Mouse (Mus musculus): Measurements from ENCODE around the gene Dolpp1. TPM values are rescaled to one million over a fixed set of nuclear protein-coding genes. Genes with fewer than 3 reads are reported as not detected.

Dolpp1 gene
- total and polyA plus RNA-seq, 3 experiments = 17.9 to 22.3 (median 19.2) TPM

GRCm38 (mm10) chr2:30413038-30413973 lies 21.3 kb downstream of the Dolpp1 start:
- Histone ChIP-seq H3K4me3 (replicated peaks in 1 of 3; ENCODE audit: low read depth in 2 of 3, low read length in 2 of 3, poor library complexity in 1 of 3) (no peak overlapping the region), H3K27me3 (replicated peaks) (peaks cover 15% of the 10 kb centered on the region), H3K9me3 (replicated peaks; ENCODE audit: low read length) (no peaks in the 10 kb centered on the region), H3K9ac (ENCODE audit: insufficient read depth, low read depth) (no peak overlapping the region), H3K27ac (ENCODE audit: insufficient read depth, low read depth) (no peak overlapping the region), H3K36me3 (replicated peaks in 1 of 2; ENCODE audit: control insufficient read depth in 1 of 2, insufficient read depth in 1 of 2, low read length in 1 of 2) (peaks cover 0 to 7% of the 10 kb centered on the region in 2 experiments), H3K79me2 (replicated peaks; ENCODE audit: control insufficient read depth, extremely low read depth, insufficient read depth, poor library complexity, severe bottlenecking) (peaks cover 16% of the 10 kb centered on the region), H3K4me1 (ENCODE audit: control insufficient read depth in 1 of 2, insufficient read depth in 2 of 2) (peaks cover 4 to 24% of the 10 kb centered on the region in 2 experiments), H3K4me2 (ENCODE audit: insufficient read depth, low read depth, poor library complexity, severe bottlenecking) (no peak overlapping the region)
- dilution Hi-C loops (cut with MboI; ENCODE audit: extremely low pct_ligation_motif_present, extremely low pct_unique_long_range_greater_than_20kb, low sequenced_read_pairs) (no loop called here), in situ Hi-C loops (cut with MboI; ENCODE audit: low pct_ligation_motif_present, low pct_unique_long_range_greater_than_20kb, low sequenced_read_pairs) (no loop called here)
- no peak for DNase-seq (ENCODE audit: extremely low read depth)
- no peak for TF ChIP-seq ZKSCAN1 (IDR thresholded peaks at IDR 0.05; ENCODE audit: borderline replicate concordance, low read depth, low read length)
- TF ChIP-seq TCF12 (IDR thresholded peaks at IDR 0.05; ENCODE audit: low read depth, low read length) = no peak
- TF ChIP-seq UBTF (IDR thresholded peaks at IDR 0.05; ENCODE audit: low read depth, low read length) = no peak
- TF ChIP-seq GABPA (IDR thresholded peaks at IDR 0.05; ENCODE audit: insufficient replicate concordance, low read depth, low read length) = no peak
- TF ChIP-seq MAFK (IDR thresholded peaks at IDR 0.05; ENCODE audit: insufficient replicate concordance, low read length) = no peak
- TF ChIP-seq BHLHE40 (IDR thresholded peaks at IDR 0.05; ENCODE audit: low read depth, low read length) = no peak
- no peak for TF ChIP-seq KAT2A (IDR thresholded peaks at IDR 0.05; ENCODE audit: insufficient replicate concordance, low read length)
- TF ChIP-seq IRF4 (IDR thresholded peaks at IDR 0.05; ENCODE audit: low read depth, low read length) = no peak
- TF ChIP-seq JUN (IDR thresholded peaks at IDR 0.05; ENCODE audit: insufficient read depth, low read depth, low read length) = no peak
- no peak for TF ChIP-seq CTCF (conservative IDR thresholded peaks at IDR 0.05 in 1 of 2, IDR thresholded peaks at IDR 0.05 in 1 of 2; ENCODE audit: low read depth in 2 of 2, low read length in 2 of 2)
- TF ChIP-seq E2F4 (IDR thresholded peaks at IDR 0.05; ENCODE audit: insufficient replicate concordance, low read depth, low read length) = no peak
- no peak for TF ChIP-seq PAX5 (IDR thresholded peaks at IDR 0.05; ENCODE audit: low read length)
- no peak for TF ChIP-seq ETS1 (conservative IDR thresholded peaks at IDR 0.05; ENCODE audit: low read depth, low read length)

- Histone ChIP-seq H3K36me3 (replicated peaks in 1 of 2; ENCODE audit: control insufficient read depth in 1 of 2, insufficient read depth in 1 of 2, low read length in 1 of 2) (peaks cover 0 to 14% of the 10 kb centered on the region in 2 experiments), H3K9ac (ENCODE audit: insufficient read depth, low read depth) (no peak overlapping the region), H3K27me3 (replicated peaks) (peaks cover 15% of the 10 kb centered on the region), H3K4me2 (ENCODE audit: insufficient read depth, low read depth, poor library complexity, severe bottlenecking) (no peak overlapping the region), H3K4me3 (replicated peaks in 1 of 3; ENCODE audit: low read depth in 2 of 3, low read length in 2 of 3, poor library complexity in 1 of 3) (no peak overlapping the region), H3K9me3 (replicated peaks; ENCODE audit: low read length) (no peaks in the 10 kb centered on the region), H3K4me1 (ENCODE audit: control insufficient read depth in 1 of 2, insufficient read depth in 2 of 2) (peaks cover 2 to 24% of the 10 kb centered on the region in 2 experiments; a peak in 3 of 4 replicates), H3K79me2 (replicated peaks; ENCODE audit: control insufficient read depth, extremely low read depth, insufficient read depth, poor library complexity, severe bottlenecking) (peaks cover 24% of the 10 kb centered on the region), H3K27ac (ENCODE audit: insufficient read depth, low read depth) (no peak overlapping the region)
- no peak for DNase-seq (ENCODE audit: extremely low read depth)
- in situ Hi-C loops (cut with MboI; ENCODE audit: low pct_ligation_motif_present, low pct_unique_long_range_greater_than_20kb, low sequenced_read_pairs) (no loop called here), dilution Hi-C loops (cut with MboI; ENCODE audit: extremely low pct_ligation_motif_present, extremely low pct_unique_long_range_greater_than_20kb, low sequenced_read_pairs) (no loop called here)
- no peak for TF ChIP-seq ZNF384 (IDR thresholded peaks at IDR 0.05; ENCODE audit: low read depth, low read length)
- TF ChIP-seq MXI1 (IDR thresholded peaks at IDR 0.05; ENCODE audit: low read depth, low read length) = no peak
- TF ChIP-seq USF1 (IDR thresholded peaks at IDR 0.05; ENCODE audit: low read depth, low read length) = no peak
- no peak for TF ChIP-seq MAZ (IDR thresholded peaks at IDR 0.05; ENCODE audit: low read depth, low read length)
- no peak for TF ChIP-seq CHD2 (IDR thresholded peaks at IDR 0.05; ENCODE audit: low read length)
- TF ChIP-seq POLR2AphosphoS2 (IDR thresholded peaks at IDR 0.05; ENCODE audit: low read depth, low read length) = no peak
- TF ChIP-seq ELF1 (IDR thresholded peaks at IDR 0.05; ENCODE audit: low read depth, low read length) = no peak
- no peak for TF ChIP-seq UBTF (IDR thresholded peaks at IDR 0.05; ENCODE audit: low read depth, low read length)
- TF ChIP-seq RAD21 (IDR thresholded peaks at IDR 0.05; ENCODE audit: low read depth, low read length) = no peak
- no peak for TF ChIP-seq CTCF (conservative IDR thresholded peaks at IDR 0.05 in 1 of 2, IDR thresholded peaks at IDR 0.05 in 1 of 2; ENCODE audit: low read depth in 2 of 2, low read length in 2 of 2)
- no peak for TF ChIP-seq NELFE (IDR thresholded peaks at IDR 0.05; ENCODE audit: low read depth, low read length)
- TF ChIP-seq JUND (conservative IDR thresholded peaks at IDR 0.05; ENCODE audit: low read depth, low read length) = no peak
- TF ChIP-seq ETS1 (conservative IDR thresholded peaks at IDR 0.05; ENCODE audit: low read depth, low read length) = no peak
- TF ChIP-seq EP300 (IDR thresholded peaks at IDR 0.05; ENCODE audit: low read length) = no peak
- TF ChIP-seq MAX (IDR thresholded peaks at IDR 0.05; ENCODE audit: low read length) = no peak
- no peak for TF ChIP-seq TCF12 (IDR thresholded peaks at IDR 0.05; ENCODE audit: low read depth, low read length)
- TF ChIP-seq POLR2A (IDR thresholded peaks at IDR 0.05; ENCODE audit: low read depth, low read length) = no peak
- no peak for TF ChIP-seq TBP (conservative IDR thresholded peaks at IDR 0.05; ENCODE audit: low read depth, low read length)
- no peak for TF ChIP-seq E2F4 (IDR thresholded peaks at IDR 0.05; ENCODE audit: insufficient replicate concordance, low read depth, low read length)
- TF ChIP-seq CHD1 (IDR thresholded peaks at IDR 0.05; ENCODE audit: low read depth, low read length) = no peak
Observed at GRCm38 (mm10) chr2:30414101-30414500, 22.0 kb downstream of the Dolpp1 start.
